Mouse (Mus musculus) heart, embryonic 14.5 days (tissue): Measurements from ENCODE around the gene Kbtbd12. TPM values are rescaled to one million over a fixed set of nuclear protein-coding genes. Genes with fewer than 3 reads are reported as not detected.

Source experiments
- ATAC-seq: fragments of 200-750 bp; cut with Nextera tagmentation; 2 replicates; pipeline ENCODE4 v1.8.0; 2017; ENCODE audit warnings: low read depth, moderate TSS enrichment; ENCODE audit not compliant: insufficient number of reproducible peaks, insufficient read depth, low FRiP score
- H3K27ac ChIP-seq, 2 experiments: fragments of 200-500 bp in 1 of 2; fragments of 300-500 bp in 1 of 2; sonication (generic) in 1 of 2; replicated peaks in 1 of 2; 2 replicates each; pipeline ENCODE4 v1.5.1; 2012 to 2014; ENCODE audit warnings: low read depth in 2 of 2, low read length in 2 of 2, control low read depth in 1 of 2, mild to moderate bottlenecking in 1 of 2, mixed read lengths in 1 of 2; ENCODE audit not compliant: control insufficient read depth in 1 of 2, insufficient read depth in 1 of 2
- H3K27me3 ChIP-seq: fragments of 300-500 bp; sonication (generic); 2 replicates; pipeline ENCODE4 v1.6.1; 2014; ENCODE audit warnings: mild to moderate bottlenecking, low read length, control low read depth; ENCODE audit not compliant: control insufficient read depth, insufficient read depth
- H3K36me3 ChIP-seq: fragments of 300-500 bp; sonication (generic); 2 replicates; pipeline ENCODE4 v1.6.1; 2014; ENCODE audit warnings: mild to moderate bottlenecking, control low read depth, low read length, mixed read lengths; ENCODE audit not compliant: control insufficient read depth, insufficient read depth
- H3K4me1 ChIP-seq, 2 experiments: fragments of 200-500 bp in 1 of 2; fragments of 300-500 bp in 1 of 2; sonication (generic) in 1 of 2; 2 replicates each; pipeline ENCODE4 v1.6.1; 2012 to 2014; ENCODE audit warnings: low read length in 2 of 2, control low read depth in 1 of 2, mixed read lengths in 1 of 2; ENCODE audit not compliant: control insufficient read depth in 2 of 2, insufficient read depth in 2 of 2
- H3K4me2 ChIP-seq: fragments of 300-500 bp; sonication (generic); 2 replicates; pipeline ENCODE4 v1.6.1; 2014; ENCODE audit warnings: mild to moderate bottlenecking, low read length
- H3K4me3 ChIP-seq, 2 experiments: fragments of 200-500 bp in 1 of 2; fragments of 300-500 bp in 1 of 2; sonication (generic) in 1 of 2; 2 replicates each; pipeline ENCODE4 v1.5.1; 2012 to 2014; ENCODE audit warnings: low read length in 2 of 2, mild to moderate bottlenecking in 2 of 2, control low read depth in 1 of 2, low read depth in 1 of 2, moderate library complexity in 1 of 2; ENCODE audit not compliant: control insufficient read depth in 1 of 2, insufficient read depth in 1 of 2
- H3K9ac ChIP-seq: fragments of 300-500 bp; sonication (generic); 2 replicates; pipeline ENCODE4 v1.6.1; 2014; ENCODE audit warnings: mild to moderate bottlenecking, low read length
- H3K9me3 ChIP-seq: fragments of 300-500 bp; sonication (generic); 2 replicates; pipeline ENCODE4 v1.6.1; 2016; ENCODE audit warnings: low read length, control low read depth; ENCODE audit not compliant: control insufficient read depth
- WGBS: fragments of 180-500 bp; shearing (Covaris S2); extraction: QIAGEN DNeasy Blood & Tissue Kit; methylation state at CpG from one replicate; pipeline ENCODE4 v1.1.7; 2014; 5-methylcytosine and 5-hydroxymethylcytosine counted together
- polyA plus RNA-seq: library from polyadenylated mRNA; unstranded; fragments of >200 nt; fragmentation: Nextera tagmentation; extraction: Ambion mirVana; gene quantifications from 2 replicates; pipeline ENCODE4 v1.2.1, GENCODE M21; 2014

Gene Kbtbd12
- polyA plus RNA-seq, 1 experiment from 2014 or later: 22.8 TPM

GRCm38 (mm10) chr6:88548405-88549049 is 89.2 kb downstream of the Kbtbd12 start:
- H3K4me2 ChIP-seq: no peak overlapping the region
- H3K27ac ChIP-seq: no peak overlapping the region
- no peaks in the 10 kb centered on the region for H3K9me3 ChIP-seq
- H3K4me1 ChIP-seq: peaks cover 2 to 3% of the 10 kb centered on the region in 2 experiments; a peak in 1 of 4 replicates
- H3K9ac ChIP-seq: no peak overlapping the region
- H3K4me3 ChIP-seq: no peak overlapping the region
- no peaks in the 10 kb centered on the region for H3K36me3 ChIP-seq
- ATAC-seq: no peak
- H3K27me3 ChIP-seq: peaks cover 28% of the 10 kb centered on the region
- 70% methylated on average over 10 of the region's 10 CpGs for WGBS

DNA sequence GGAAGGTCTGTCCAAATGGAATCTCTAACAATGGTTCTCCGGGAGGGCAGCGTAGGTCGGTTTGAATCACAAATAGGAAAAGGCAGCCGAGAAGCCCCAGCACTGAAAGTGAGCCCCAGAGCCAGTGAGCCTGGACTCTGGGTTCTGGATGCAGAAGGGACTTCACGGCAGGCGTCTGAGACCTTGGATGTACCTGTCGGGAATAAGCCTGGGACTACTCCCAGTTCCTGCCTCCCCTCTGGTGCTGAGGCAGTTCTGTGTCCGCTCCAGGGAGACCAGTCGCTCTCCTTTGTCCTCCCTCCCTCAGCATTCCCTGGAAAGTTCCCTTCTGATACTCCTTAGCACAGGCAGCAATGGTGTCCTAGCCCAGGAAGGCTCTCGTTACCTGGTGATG is 92.4 kb downstream of the Kbtbd12 start:
- H3K36me3 ChIP-seq: no peaks in the 10 kb centered on the region
- H3K4me2 ChIP-seq: peak overlapping the region; percentile 3; the same call in 1 of the 2 replicates
- H3K9ac ChIP-seq: no peak overlapping the region
- no peak overlapping the region for H3K4me3 ChIP-seq
- H3K27ac ChIP-seq: no peak overlapping the region
- peaks cover 2 to 3% of the 10 kb centered on the region in 2 experiments; a peak in 1 of 4 replicates for H3K4me1 ChIP-seq
- no peaks in the 10 kb centered on the region for H3K9me3 ChIP-seq
- ATAC-seq: no peak
- H3K27me3 ChIP-seq: peaks cover 30% of the 10 kb centered on the region
- 18% methylated on average over 10 of the region's 10 CpGs for WGBS

GRCm38 (mm10) chr6:88544644-88545396 is 92.9 kb downstream of the Kbtbd12 start:
- ATAC-seq: no peak
- Histone ChIP-seq H3K36me3 (no peaks in the 10 kb centered on the region), H3K4me2 (peak overlapping the region; percentile 3; the same call in 1 of the 2 replicates), H3K4me1 (peaks cover 2 to 3% of the 10 kb centered on the region in 2 experiments; a peak in 1 of 4 replicates), H3K9ac (no peak overlapping the region), H3K27me3 (peaks cover 30% of the 10 kb centered on the region), H3K27ac (no peak overlapping the region), H3K9me3 (no peaks in the 10 kb centered on the region), H3K4me3 (no peak overlapping the region)
- 25% methylated on average over 11 of the region's 11 CpGs for WGBS

- H3K4me2 ChIP-seq: no peak overlapping the region
- H3K36me3 ChIP-seq: no peaks in the 10 kb centered on the region
- no peak overlapping the region for H3K27ac ChIP-seq
- peaks cover 30% of the 10 kb centered on the region for H3K27me3 ChIP-seq
- WGBS: 74% methylated on average over 3 of the region's 3 CpGs
- no peak overlapping the region for H3K9ac ChIP-seq
- H3K4me3 ChIP-seq: no peak overlapping the region
- H3K4me1 ChIP-seq: peaks cover 2 to 3% of the 10 kb centered on the region in 2 experiments; a peak in 1 of 4 replicates
- no peak for ATAC-seq
- no peaks in the 10 kb centered on the region for H3K9me3 ChIP-seq
These were observed 93.5 kb downstream of the Kbtbd12 start for GRCm38 (mm10) chr6:88544241-88544640.

DNA sequence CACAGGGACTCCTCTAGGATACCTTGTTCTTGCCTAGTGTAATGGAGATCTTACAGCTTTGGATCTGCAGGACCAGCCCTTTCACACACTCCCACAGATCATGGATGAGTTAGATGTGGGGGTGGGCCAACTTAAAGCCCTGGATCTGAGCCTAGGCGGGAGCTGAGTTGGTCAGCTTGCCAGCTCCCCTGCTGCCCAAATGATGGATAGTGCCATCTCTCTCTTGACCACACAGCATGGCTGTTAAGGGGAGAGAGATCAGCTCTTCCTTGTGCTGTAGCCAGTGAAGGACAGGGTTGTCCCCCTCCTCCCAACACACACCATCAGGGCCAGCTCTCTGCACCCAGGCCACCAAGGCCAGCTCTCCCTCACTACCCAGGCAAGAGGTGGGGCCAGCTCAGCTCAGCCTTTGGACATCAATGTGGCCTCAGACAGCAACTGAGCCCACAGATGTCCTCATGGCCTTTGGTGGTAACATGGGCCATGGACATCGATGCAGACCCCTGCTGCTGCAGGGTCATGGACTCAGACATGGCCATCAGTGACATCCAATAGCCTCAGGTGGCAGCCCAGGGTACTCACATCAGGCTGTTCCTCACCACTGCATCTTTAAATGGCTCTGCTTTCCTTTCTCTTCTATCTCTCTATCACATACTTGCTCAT is 97.5 kb downstream of the Kbtbd12 start:
- no peak overlapping the region for H3K4me3 ChIP-seq
- H3K4me1 ChIP-seq: peaks cover under 1 to 2% of the 10 kb centered on the region in 2 experiments; a peak in 1 of 4 replicates
- WGBS: 61% methylated on average over 2 of the region's 2 CpGs
- H3K4me2 ChIP-seq: no peak overlapping the region
- peaks cover 2% of the 10 kb centered on the region for H3K27me3 ChIP-seq
- ATAC-seq: no peak
- H3K36me3 ChIP-seq: no peaks in the 10 kb centered on the region
- no peak overlapping the region for H3K9ac ChIP-seq
- H3K9me3 ChIP-seq: no peaks in the 10 kb centered on the region
- no peak overlapping the region for H3K27ac ChIP-seq

GRCm38 (mm10) chr6:88530306-88530705 is 107.4 kb downstream of the Kbtbd12 start:
- no peaks in the 10 kb centered on the region for H3K4me1 ChIP-seq
- no peak overlapping the region for H3K27ac ChIP-seq
- no peaks in the 10 kb centered on the region for H3K9me3 ChIP-seq
- no peak overlapping the region for H3K9ac ChIP-seq
- H3K4me3 ChIP-seq: no peak overlapping the region
- ATAC-seq: no peak
- H3K27me3 ChIP-seq: no peaks in the 10 kb centered on the region
- H3K36me3 ChIP-seq: no peaks in the 10 kb centered on the region
- no peak overlapping the region for H3K4me2 ChIP-seq

- no peak for ATAC-seq
- Histone ChIP-seq H3K36me3 (no peaks in the 10 kb centered on the region), H3K9ac (no peak overlapping the region), H3K4me3 (no peak overlapping the region), H3K27ac (no peak overlapping the region), H3K27me3 (no peaks in the 10 kb centered on the region), H3K4me2 (no peak overlapping the region), H3K4me1 (peaks cover 3 to 8% of the 10 kb centered on the region in 2 experiments; a peak in 1 of 4 replicates), H3K9me3 (no peaks in the 10 kb centered on the region)
- 82% methylated on average over 4 of the region's 4 CpGs for WGBS
These were observed 113.7 kb downstream of the Kbtbd12 start for GRCm38 (mm10) chr6:88524056-88524455.
